Mouse (Mus musculus) erythroblast, embryonic 14.5 days (primary cell): ENCODE results near the gene Lman1l. TPM values are rescaled to one million over a fixed set of nuclear protein-coding genes. Genes with fewer than 3 reads are reported as not detected.
A peak's percentile ranks its signal among the peaks of the same experiment; 100 is the strongest.

Source experiments
- H3K27me3 ChIP-seq: 2 replicates; pipeline ENCODE4 v1.6.1; 2012; ENCODE audit warnings: inconsistent platforms; ENCODE audit not compliant: control insufficient read depth
- H3K36me3 ChIP-seq: 2 replicates; pipeline ENCODE4 v1.6.1; 2012; ENCODE audit warnings: mild to moderate bottlenecking, inconsistent platforms; ENCODE audit not compliant: control insufficient read depth
- H3K4me1 ChIP-seq: 2 replicates; pipeline ENCODE4 v1.6.1; 2012; ENCODE audit warnings: inconsistent platforms; ENCODE audit not compliant: control insufficient read depth
- H3K4me3 ChIP-seq: replicated peaks from 2 replicates; pipeline ENCODE3; 2012; ENCODE audit warnings: moderate library complexity, mild to moderate bottlenecking, inconsistent platforms
- H3K9me3 ChIP-seq: 2 replicates; pipeline ENCODE4 v1.6.1; 2012; ENCODE audit warnings: low read length, inconsistent platforms, mixed read lengths; ENCODE audit not compliant: control insufficient read depth
- GATA1 ChIP-seq: IDR thresholded peaks from 2 replicates; pipeline ENCODE4 v1.6.1; 2012; ENCODE audit warnings: low read length, inconsistent platforms, mixed read lengths
- TAL1 ChIP-seq: IDR thresholded peaks from 3 replicates; pipeline ENCODE4 v1.6.1; 2012; ENCODE audit warnings: low read length, inconsistent platforms, mixed read lengths
- polyA plus RNA-seq: library from polyadenylated mRNA; stranded (reverse); fragments of >175 nt; gene quantifications from 2 replicates; pipeline ENCODE4 v1.2.3, GENCODE M21; 2012

Lman1l gene
- polyA plus RNA-seq, 1 experiment = not detected

GRCm38 (mm10) chr9:57650130-57650785 is 29.7 kb upstream of the Lman1l start:
- Histone ChIP-seq H3K27me3 (peaks cover 4% of the 10 kb centered on the region), H3K9me3 (no peaks in the 10 kb centered on the region), H3K4me1 (peaks cover 22% of the 10 kb centered on the region), H3K36me3 (no peaks in the 10 kb centered on the region), H3K4me3 (no peak overlapping the region)
- TF ChIP-seq TAL1 = no peak
- no peak for TF ChIP-seq GATA1

DNA sequence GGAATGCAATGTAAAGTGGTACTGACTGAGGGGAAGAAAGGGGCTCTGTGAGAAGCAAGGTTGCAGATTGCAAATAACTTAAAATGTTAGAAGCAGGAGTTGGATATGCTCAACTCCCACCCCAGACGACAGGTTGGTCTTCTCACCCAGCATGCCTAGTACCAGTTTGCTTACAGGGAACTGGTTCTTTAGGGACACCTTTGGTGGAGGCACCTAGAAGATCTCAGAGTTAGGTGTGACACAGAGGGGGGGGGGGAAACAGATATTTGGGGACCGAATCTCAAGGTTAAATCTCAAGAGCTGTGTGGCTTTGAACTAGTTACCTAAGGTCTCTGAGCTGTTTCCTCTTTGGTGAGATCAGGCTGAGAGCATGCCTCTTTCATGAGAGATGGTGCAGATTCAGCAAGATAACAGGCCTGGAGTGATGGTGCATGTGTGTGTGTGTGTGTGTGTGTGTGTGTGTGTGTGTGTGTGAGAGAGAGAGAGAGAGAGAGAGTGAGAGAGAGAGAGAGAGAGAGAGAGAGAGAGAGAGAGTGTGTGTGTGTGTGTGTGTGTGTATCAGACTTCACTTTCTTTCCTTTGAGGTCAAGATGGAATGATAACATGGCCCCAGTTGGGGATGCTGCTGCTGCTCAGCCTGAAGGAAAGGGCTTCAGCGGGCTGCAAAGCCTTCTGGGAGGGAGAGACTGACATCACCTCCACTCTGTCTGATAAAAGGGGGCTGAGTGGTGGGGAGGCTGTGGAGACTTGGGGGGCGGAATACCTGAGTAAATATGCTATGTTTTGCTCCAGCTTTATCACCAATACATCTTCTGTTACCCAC is 26.9 kb upstream of the Lman1l start:
- peaks cover 4% of the 10 kb centered on the region for H3K27me3 ChIP-seq
- peaks cover 5% of the 10 kb centered on the region for H3K36me3 ChIP-seq
- no peak for TF ChIP-seq GATA1
- TF ChIP-seq TAL1 = no peak
- no peak overlapping the region for H3K4me3 ChIP-seq
- H3K9me3 ChIP-seq = no peaks in the 10 kb centered on the region
- peaks cover 47% of the 10 kb centered on the region for H3K4me1 ChIP-seq

GRCm38 (mm10) chr9:57646551-57647103 is 26.1 kb upstream of the Lman1l start:
- H3K4me1 ChIP-seq = peaks cover 56% of the 10 kb centered on the region
- TF ChIP-seq TAL1 (no peak), GATA1 (no peak)
- peaks cover 4% of the 10 kb centered on the region for H3K27me3 ChIP-seq
- H3K9me3 ChIP-seq = no peaks in the 10 kb centered on the region
- H3K4me3 ChIP-seq = no peak overlapping the region
- peaks cover 13% of the 10 kb centered on the region for H3K36me3 ChIP-seq

- H3K9me3 ChIP-seq = no peaks in the 10 kb centered on the region
- H3K4me1 ChIP-seq = peaks cover 66% of the 10 kb centered on the region
- peak overlapping the region; percentile 92 for H3K4me3 ChIP-seq
- TF ChIP-seq TAL1 (no peak), GATA1 (no peak)
- H3K27me3 ChIP-seq = peaks cover 4% of the 10 kb centered on the region
- peaks cover 21% of the 10 kb centered on the region for H3K36me3 ChIP-seq
Observed at GRCm38 (mm10) chr9:57644944-57645893, 24.6 kb upstream of the Lman1l start.

DNA sequence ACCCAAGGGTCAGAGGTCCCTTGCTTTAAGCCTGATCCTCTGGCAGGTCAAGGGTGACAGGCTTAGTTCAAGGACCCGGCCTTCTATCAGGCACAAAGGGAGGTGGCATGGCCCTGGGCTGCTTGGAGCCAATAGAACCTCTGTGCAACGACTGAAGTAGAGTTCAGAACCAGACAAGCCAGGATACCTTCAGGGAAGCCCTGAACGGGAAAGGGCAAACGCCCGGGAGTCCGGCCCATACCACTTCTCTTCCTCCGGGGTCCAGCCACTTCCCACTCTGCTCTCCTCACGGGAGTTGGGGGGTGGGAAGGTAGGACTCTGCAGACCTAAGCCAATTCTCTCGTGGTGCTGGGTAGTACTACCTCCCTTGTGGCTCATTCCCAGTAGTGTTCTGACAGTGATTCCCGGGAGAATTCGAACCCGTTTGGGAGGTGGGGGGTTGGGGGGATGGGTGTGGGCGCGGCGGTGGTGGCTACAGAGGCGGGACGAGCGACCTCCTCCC is 23.9 kb upstream of the Lman1l start:
- peaks cover 73% of the 10 kb centered on the region for H3K4me1 ChIP-seq
- peaks cover 22% of the 10 kb centered on the region for H3K36me3 ChIP-seq
- H3K4me3 ChIP-seq = peak overlapping the region; percentile 92
- no peaks in the 10 kb centered on the region for H3K9me3 ChIP-seq
- TF ChIP-seq TAL1 (no peak), GATA1 (no peak)
- peaks cover 4% of the 10 kb centered on the region for H3K27me3 ChIP-seq

GRCm38 (mm10) chr9:57643856-57644180 is 23.2 kb upstream of the Lman1l start:
- Histone ChIP-seq H3K4me1 (peaks cover 80% of the 10 kb centered on the region), H3K4me3 (peak overlapping the region; percentile 92)

GRCm38 (mm10) chr9:57643169-57643855 is 22.7 kb upstream of the Lman1l start:
- H3K27me3 ChIP-seq = peaks cover 4% of the 10 kb centered on the region
- no peaks in the 10 kb centered on the region for H3K9me3 ChIP-seq
- no peak for TF ChIP-seq TAL1
- no peak for TF ChIP-seq GATA1
- peak overlapping the region; percentile 92 for H3K4me3 ChIP-seq
- peaks cover 22% of the 10 kb centered on the region for H3K36me3 ChIP-seq
- peaks cover 85% of the 10 kb centered on the region for H3K4me1 ChIP-seq

More at GRCm38 (mm10) chr9:57643856-57644180, 23.2 kb upstream of the Lman1l start:
- TF ChIP-seq TAL1 = 0 out of 3 replicates have a peak, but pooled peaks have one; percentile 19
- peak; percentile 33; the same call in 1 of the 2 replicates for TF ChIP-seq GATA1
- Histone ChIP-seq H3K27me3 (peaks cover 4% of the 10 kb centered on the region), H3K36me3 (peaks cover 22% of the 10 kb centered on the region), H3K9me3 (no peaks in the 10 kb centered on the region)
